Mouse (Mus musculus) CH12.LX (cell line): Measurements from ENCODE around the gene Nxn.

Source experiments
- BHLHE40 ChIP-seq: IDR thresholded peaks from 2 replicates; pipeline ENCODE4 v1.6.1; 2011; ENCODE audit warnings: mild to moderate bottlenecking, low read depth, low read length, improper control_type of control experiment
- CTCF ChIP-seq, 2 experiments: IDR thresholded peaks in 1 of 2; conservative IDR thresholded peaks in 1 of 2; 2 replicates each; pipeline ENCODE4 v1.5.1; 2011 to 2012; ENCODE audit warnings: low read depth in 2 of 2, low read length in 2 of 2, improper control_type of control experiment in 1 of 2, inconsistent platforms in 1 of 2, mild to moderate bottlenecking in 1 of 2, moderate library complexity in 1 of 2
- ELF1 ChIP-seq: IDR thresholded peaks from 2 replicates; pipeline ENCODE4 v1.6.1; 2014; ENCODE audit warnings: low read depth, mild to moderate bottlenecking, inconsistent platforms, low read length, improper control_type of control experiment
- EP300 ChIP-seq: IDR thresholded peaks from 2 replicates; pipeline ENCODE4 v1.6.1; 2011; ENCODE audit warnings: low read length, improper control_type of control experiment
- ETS1 ChIP-seq: conservative IDR thresholded peaks from 2 replicates; pipeline ENCODE4 v1.6.1; 2012; ENCODE audit warnings: low read depth, mild to moderate bottlenecking, inconsistent platforms, low read length, improper control_type of control experiment, moderate library complexity
- GABPA ChIP-seq: IDR thresholded peaks from 2 replicates; pipeline ENCODE4 v1.6.1; 2012; ENCODE audit warnings: low read depth, low read length, improper control_type of control experiment, inconsistent platforms; ENCODE audit not compliant: insufficient replicate concordance
- MAZ ChIP-seq: IDR thresholded peaks from 2 replicates; pipeline ENCODE4 v1.6.1; 2012; ENCODE audit warnings: low read depth, mild to moderate bottlenecking, inconsistent platforms, low read length, improper control_type of control experiment, moderate library complexity
- NELFE ChIP-seq: IDR thresholded peaks from 2 replicates; pipeline ENCODE4 v1.6.1; 2011; ENCODE audit warnings: low read depth, low read length, improper control_type of control experiment
- NRF1 ChIP-seq: IDR thresholded peaks from 2 replicates; pipeline ENCODE4 v1.6.1; 2014; ENCODE audit warnings: low read depth, mild to moderate bottlenecking, inconsistent platforms, low read length, improper control_type of control experiment, moderate library complexity
- POLR2A ChIP-seq: IDR thresholded peaks from 2 replicates; pipeline ENCODE4 v1.6.1; 2011; ENCODE audit warnings: low read depth, mild to moderate bottlenecking, improper control_type of control experiment, low read length
- RAD21 ChIP-seq: IDR thresholded peaks from 2 replicates; pipeline ENCODE4 v1.6.1; 2011; ENCODE audit warnings: low read depth, mild to moderate bottlenecking, low read length, improper control_type of control experiment, moderate library complexity
- SIN3A ChIP-seq: IDR thresholded peaks from 2 replicates; pipeline ENCODE4 v1.6.1; 2012; ENCODE audit warnings: low read length, improper control_type of control experiment, inconsistent platforms
- ZC3H11A ChIP-seq: IDR thresholded peaks from 2 replicates; pipeline ENCODE4 v1.6.1; 2012; ENCODE audit warnings: low read depth, mild to moderate bottlenecking, inconsistent platforms, low read length, improper control_type of control experiment

DNA sequence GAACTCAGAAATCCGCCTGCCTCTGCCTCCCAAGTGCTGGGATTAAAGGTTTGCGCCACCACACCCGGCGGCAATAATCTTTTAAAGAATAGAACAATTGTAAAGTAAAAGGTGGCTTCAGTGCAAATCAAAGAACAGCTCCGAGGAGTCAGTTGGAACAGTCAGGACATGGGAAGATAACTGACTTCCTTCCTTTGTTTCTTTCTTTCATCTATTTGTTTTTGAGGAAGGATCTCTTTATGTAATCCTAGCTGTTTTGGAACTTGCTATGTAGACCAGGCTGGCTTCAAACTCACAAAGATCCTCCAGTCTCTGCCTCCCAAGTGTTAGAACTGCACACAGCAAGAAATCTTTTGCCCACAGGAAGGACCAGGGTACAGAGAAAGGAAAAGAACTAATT is 174.3 kb downstream of the Nxn start:
- no peak for TF ChIP-seq EP300
- TF ChIP-seq ETS1: no peak
- TF ChIP-seq NELFE: no peak
- TF ChIP-seq ELF1: no peak
- no peak for TF ChIP-seq BHLHE40
- no peak for TF ChIP-seq CTCF (conservative IDR thresholded peaks at IDR 0.05 in 1 of 2, IDR thresholded peaks at IDR 0.05 in 1 of 2; ENCODE audit: low read depth in 2 of 2, low read length in 2 of 2)
- no peak for TF ChIP-seq ZC3H11A
- TF ChIP-seq POLR2A: no peak
- no peak for TF ChIP-seq GABPA
- TF ChIP-seq NRF1: no peak
- no peak for TF ChIP-seq MAZ
- no peak for TF ChIP-seq SIN3A
- no peak for TF ChIP-seq RAD21
